Mouse (Mus musculus) intestine, embryonic 16.5 days (tissue): ENCODE results near the gene Urb2. TPM values are rescaled to one million over a fixed set of nuclear protein-coding genes. Genes with fewer than 3 reads are reported as not detected.

ENCODE experiments used
- ATAC-seq: fragments of 200-750 bp; cut with Nextera tagmentation; 2 replicates; pipeline ENCODE4 v1.8.0; 2017; ENCODE audit warnings: moderate TSS enrichment, moderate library complexity
- H3K27ac ChIP-seq: fragments of 300-500 bp; sonication (generic); 2 replicates; pipeline ENCODE4 v1.5.1; 2014; ENCODE audit warnings: mild to moderate bottlenecking, low read length
- H3K27me3 ChIP-seq: fragments of 300-500 bp; sonication (generic); replicated peaks from 2 replicates; pipeline ENCODE4 v1.6.1; 2014; ENCODE audit warnings: low read length, control low read depth, mixed read lengths; ENCODE audit not compliant: control insufficient read depth, insufficient read depth
- H3K36me3 ChIP-seq: fragments of 300-500 bp; sonication (generic); 2 replicates; pipeline ENCODE4 v1.6.1; 2014; ENCODE audit warnings: low read length, control low read depth; ENCODE audit not compliant: control insufficient read depth, insufficient read depth
- H3K4me1 ChIP-seq: fragments of 300-500 bp; sonication (generic); 2 replicates; pipeline ENCODE4 v1.6.1; 2014; ENCODE audit warnings: low read length, control low read depth, mixed read lengths; ENCODE audit not compliant: control insufficient read depth, insufficient read depth
- H3K4me2 ChIP-seq: fragments of 300-500 bp; sonication (generic); 2 replicates; pipeline ENCODE4 v1.6.1; 2014; ENCODE audit warnings: low read depth, low read length, control low read depth
- H3K4me3 ChIP-seq: fragments of 300-500 bp; sonication (generic); 2 replicates; pipeline ENCODE4 v1.5.1; 2014; ENCODE audit warnings: mild to moderate bottlenecking, low read length
- H3K9ac ChIP-seq: fragments of 300-500 bp; sonication (generic); 2 replicates; pipeline ENCODE4 v1.6.1; 2014; ENCODE audit warnings: low read depth, low read length
- H3K9me3 ChIP-seq: fragments of 300-500 bp; sonication (generic); 2 replicates; pipeline ENCODE4 v1.6.1; 2016; ENCODE audit warnings: low read length, control low read depth; ENCODE audit not compliant: control insufficient read depth
- WGBS: fragments of 180-500 bp; shearing (Covaris S2); extraction: QIAGEN DNeasy Blood & Tissue Kit; methylation state at CpG from one replicate; pipeline ENCODE4 v1.1.7; 2014; 5-methylcytosine and 5-hydroxymethylcytosine counted together
- polyA plus RNA-seq: library from polyadenylated mRNA; unstranded; fragments of >200 nt; fragmentation: Nextera tagmentation; extraction: Ambion mirVana; gene quantifications from 2 replicates; pipeline ENCODE4 v1.2.1, GENCODE M21; 2015

Urb2 gene
- polyA plus RNA-seq, 1 experiment from 2014 or later = 3.9 TPM

DNA sequence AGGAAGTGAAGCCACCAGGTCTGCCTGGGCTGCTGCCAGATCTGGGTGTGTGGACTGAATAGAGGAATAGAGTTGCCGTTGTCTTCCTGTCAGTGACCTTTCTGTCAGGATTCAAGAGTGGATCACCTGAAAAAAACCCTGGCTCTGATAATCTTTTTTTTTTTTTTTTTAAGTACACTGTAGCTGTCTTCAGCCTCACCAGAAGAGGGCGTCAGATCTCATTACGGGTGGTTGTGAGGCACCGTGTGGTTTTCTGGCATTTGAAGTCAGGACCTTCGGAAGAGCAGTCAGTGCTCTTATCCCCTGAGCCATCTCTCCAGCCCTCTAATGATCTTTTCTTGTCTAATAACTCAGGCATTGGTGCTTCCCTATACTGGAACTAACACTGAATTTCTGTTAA, 12.1 kb downstream of the Urb2 start:
- WGBS = 66% methylated on average over 5 of the region's 5 CpGs

GRCm38 (mm10) chr8:124038121-124038520, 16.8 kb downstream of the Urb2 start:
- no peak for ATAC-seq
- 83% methylated on average over 7 of the region's 7 CpGs for WGBS
- no peak overlapping the region for H3K9ac ChIP-seq
- no peaks in the 10 kb centered on the region for H3K4me1 ChIP-seq
- H3K9me3 ChIP-seq = no peaks in the 10 kb centered on the region
- H3K4me2 ChIP-seq = no peak overlapping the region
- peaks cover 15% of the 10 kb centered on the region for H3K36me3 ChIP-seq
- H3K4me3 ChIP-seq = no peak overlapping the region
- H3K27me3 ChIP-seq = no peaks in the 10 kb centered on the region
- no peak overlapping the region for H3K27ac ChIP-seq

More for the DNA sequence above, 12.1 kb downstream of the Urb2 start:
- H3K4me1 ChIP-seq = no peaks in the 10 kb centered on the region
- H3K9ac ChIP-seq = no peak overlapping the region
- no peaks in the 10 kb centered on the region for H3K9me3 ChIP-seq
- no peak for ATAC-seq
- no peaks in the 10 kb centered on the region for H3K27me3 ChIP-seq
- no peak overlapping the region for H3K4me3 ChIP-seq
- peaks cover 24% of the 10 kb centered on the region for H3K36me3 ChIP-seq
- H3K27ac ChIP-seq = no peak overlapping the region
- H3K4me2 ChIP-seq = no peak overlapping the region

DNA sequence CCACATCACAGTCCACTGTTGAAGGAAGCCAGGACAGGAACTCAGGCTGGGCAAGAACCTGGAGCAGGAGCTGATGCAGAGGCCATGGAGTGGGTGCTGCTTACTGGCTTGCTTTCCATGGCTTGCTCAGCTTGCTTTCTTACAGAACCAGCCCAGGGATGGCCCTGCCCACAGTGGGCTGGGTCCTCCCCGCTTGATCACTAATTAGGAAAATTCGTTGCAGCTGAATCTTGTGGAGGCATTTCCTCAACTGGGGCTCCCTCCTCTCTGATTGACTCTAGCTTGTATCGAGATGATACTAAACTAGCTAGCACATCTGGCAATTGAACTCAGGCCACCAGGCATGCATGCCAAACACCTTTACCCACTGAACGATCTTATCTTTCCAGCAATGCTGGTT, 18.0 kb downstream of the Urb2 start:
- Histone ChIP-seq H3K36me3 (peaks cover 15% of the 10 kb centered on the region), H3K4me3 (no peak overlapping the region), H3K27me3 (no peaks in the 10 kb centered on the region), H3K4me2 (no peak overlapping the region), H3K4me1 (no peaks in the 10 kb centered on the region), H3K9me3 (no peaks in the 10 kb centered on the region), H3K9ac (no peak overlapping the region), H3K27ac (no peak overlapping the region)
- no peak for ATAC-seq
- WGBS = 86% methylated on average over 4 of the region's 4 CpGs

- no peak overlapping the region for H3K4me2 ChIP-seq
- H3K27ac ChIP-seq = no peak overlapping the region
- WGBS = 66% methylated on average over 1 of the region's 1 CpGs
- H3K9ac ChIP-seq = no peak overlapping the region
- H3K27me3 ChIP-seq = no peaks in the 10 kb centered on the region
- no peak overlapping the region for H3K4me3 ChIP-seq
- no peaks in the 10 kb centered on the region for H3K4me1 ChIP-seq
- ATAC-seq = no peak
- no peaks in the 10 kb centered on the region for H3K9me3 ChIP-seq
- peaks cover 9% of the 10 kb centered on the region for H3K36me3 ChIP-seq
Measured at GRCm38 (mm10) chr8:124042201-124042600, 20.9 kb downstream of the Urb2 start.

DNA sequence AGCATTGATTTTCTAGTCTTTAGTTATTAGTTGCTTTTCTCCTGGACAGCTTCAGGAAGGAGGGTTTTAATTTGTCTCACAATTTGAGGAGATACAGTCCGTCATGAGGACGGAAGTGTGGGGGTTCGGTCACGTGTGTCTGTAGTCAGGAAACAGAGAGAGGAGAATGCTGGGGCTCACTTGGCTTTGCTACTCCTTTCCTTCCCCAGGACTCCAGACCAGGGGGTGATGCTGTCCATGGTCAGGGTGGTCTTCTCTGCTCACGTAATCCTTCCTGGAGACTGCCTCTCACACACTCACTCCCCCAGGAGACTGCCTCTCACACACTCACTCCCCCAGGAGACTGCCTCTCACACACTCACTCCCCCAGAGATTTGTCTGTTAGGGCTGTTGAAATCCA, 23.1 kb downstream of the Urb2 start:
- no peak overlapping the region for H3K4me3 ChIP-seq
- no peak overlapping the region for H3K9ac ChIP-seq
- H3K4me1 ChIP-seq = no peaks in the 10 kb centered on the region
- 91% methylated on average over 5 of the region's 5 CpGs for whole genome bisulfite sequencing
- no peak overlapping the region for H3K27ac ChIP-seq
- H3K4me2 ChIP-seq = no peak overlapping the region
- ATAC-seq = no peak
- no peaks in the 10 kb centered on the region for H3K9me3 ChIP-seq
- no peaks in the 10 kb centered on the region for H3K27me3 ChIP-seq
- H3K36me3 ChIP-seq = peaks cover 6% of the 10 kb centered on the region

GRCm38 (mm10) chr8:124044931-124045330, 23.6 kb downstream of the Urb2 start:
- 93% methylated on average over 12 of the region's 12 CpGs for WGBS
- no peak overlapping the region for H3K4me2 ChIP-seq
- H3K27me3 ChIP-seq = no peaks in the 10 kb centered on the region
- H3K27ac ChIP-seq = no peak overlapping the region
- H3K9ac ChIP-seq = no peak overlapping the region
- H3K4me1 ChIP-seq = no peaks in the 10 kb centered on the region
- no peak for ATAC-seq
- H3K4me3 ChIP-seq = no peak overlapping the region
- no peaks in the 10 kb centered on the region for H3K9me3 ChIP-seq
- peaks cover 6% of the 10 kb centered on the region for H3K36me3 ChIP-seq

DNA sequence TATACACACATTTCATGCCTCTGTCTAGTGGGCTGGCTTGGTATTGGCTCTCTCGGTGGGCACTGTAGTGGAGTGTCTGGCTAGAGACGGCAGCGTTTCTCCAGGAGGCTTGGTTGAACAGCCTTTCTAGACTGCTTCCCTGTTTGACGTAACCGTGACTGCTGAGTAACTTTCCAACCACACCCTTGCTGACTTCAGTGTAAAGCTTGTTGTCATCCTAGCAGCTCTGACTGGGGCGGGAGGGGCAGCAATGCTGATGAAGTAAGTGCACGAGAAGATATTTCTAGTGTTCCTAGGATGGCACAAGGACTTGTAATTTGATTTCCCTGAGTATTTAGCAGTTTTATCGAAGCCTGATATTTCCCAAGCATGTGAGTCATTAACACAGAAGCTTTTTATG, 24.5 kb downstream of the Urb2 start:
- Histone ChIP-seq H3K4me3 (no peak overlapping the region), H3K27me3 (no peaks in the 10 kb centered on the region), H3K4me2 (no peak overlapping the region), H3K9ac (no peak overlapping the region), H3K9me3 (no peaks in the 10 kb centered on the region), H3K27ac (no peak overlapping the region), H3K4me1 (no peaks in the 10 kb centered on the region), H3K36me3 (no peaks in the 10 kb centered on the region; the same call in 1 of the 2 replicates)
- no peak for ATAC-seq
- WGBS = 84% methylated on average over 8 of the region's 8 CpGs

GRCm38 (mm10) chr8:124052110-124052509, 30.8 kb downstream of the Urb2 start:
- Histone ChIP-seq H3K9me3 (no peaks in the 10 kb centered on the region), H3K4me1 (no peaks in the 10 kb centered on the region), H3K27ac (no peak overlapping the region), H3K9ac (no peak overlapping the region), H3K4me3 (no peak overlapping the region), H3K4me2 (no peak overlapping the region), H3K27me3 (no peaks in the 10 kb centered on the region), H3K36me3 (no peaks in the 10 kb centered on the region)
- WGBS = 14% methylated on average over 3 of the region's 3 CpGs
- peak; percentile 36; the same call in 1 of the 2 replicates for ATAC-seq

GRCm38 (mm10) chr8:124052568-124052967, 31.3 kb downstream of the Urb2 start:
- H3K27ac ChIP-seq = no peak overlapping the region
- peak; percentile 16; the same call in 1 of the 2 replicates for ATAC-seq
- no peak overlapping the region for H3K4me3 ChIP-seq
- no peak overlapping the region for H3K9ac ChIP-seq
- H3K4me1 ChIP-seq = no peaks in the 10 kb centered on the region
- H3K4me2 ChIP-seq = no peak overlapping the region
- no peaks in the 10 kb centered on the region for H3K9me3 ChIP-seq
- WGBS = 43% methylated on average over 4 of the region's 4 CpGs
- no peaks in the 10 kb centered on the region for H3K36me3 ChIP-seq
- H3K27me3 ChIP-seq = no peaks in the 10 kb centered on the region
